Mouse (Mus musculus) heart, embryonic 11.5 days (tissue): ENCODE data around the gene Olfr741. TPM values are rescaled to one million over a fixed set of nuclear protein-coding genes. Genes with fewer than 3 reads are reported as not detected.

Experiments
- ATAC-seq: fragments of 200-750 bp; cut with Nextera tagmentation; replicated peaks from 2 replicates; pipeline ENCODE4 v1.8.0; 2017; ENCODE audit warnings: moderate library complexity; ENCODE audit not compliant: insufficient number of reproducible peaks, low FRiP score, low TSS enrichment
- H3K27ac ChIP-seq: fragments of 300-500 bp; sonication (generic); 2 replicates; pipeline ENCODE4 v1.5.1; 2014; ENCODE audit warnings: mild to moderate bottlenecking, low read depth, low read length
- H3K27me3 ChIP-seq: fragments of 300-500 bp; sonication (generic); 2 replicates; pipeline ENCODE4 v1.6.1; 2014; ENCODE audit warnings: mild to moderate bottlenecking, low read length, mixed read lengths; ENCODE audit not compliant: control insufficient read depth, insufficient read depth
- H3K36me3 ChIP-seq: fragments of 300-500 bp; sonication (generic); 2 replicates; pipeline ENCODE4 v1.6.1; 2014; ENCODE audit warnings: mild to moderate bottlenecking, low read length, moderate library complexity, mixed read lengths; ENCODE audit not compliant: control insufficient read depth, insufficient read depth
- H3K4me1 ChIP-seq: fragments of 300-500 bp; sonication (generic); 2 replicates; pipeline ENCODE4 v1.6.1; 2014; ENCODE audit warnings: low read length; ENCODE audit not compliant: control insufficient read depth, insufficient read depth
- H3K4me2 ChIP-seq: fragments of 300-500 bp; sonication (generic); 2 replicates; pipeline ENCODE4 v1.6.1; 2014; ENCODE audit warnings: mild to moderate bottlenecking, moderate library complexity
- H3K4me3 ChIP-seq: fragments of 300-500 bp; sonication (generic); 2 replicates; pipeline ENCODE4 v1.5.1; 2014; ENCODE audit warnings: low read depth, low read length
- H3K9ac ChIP-seq: fragments of 300-500 bp; sonication (generic); 2 replicates; pipeline ENCODE4 v1.6.1; 2014; ENCODE audit warnings: mild to moderate bottlenecking, low read depth, low read length, moderate library complexity
- H3K9me3 ChIP-seq: fragments of 300-500 bp; sonication (generic); replicated peaks from 2 replicates; pipeline ENCODE4 v1.6.1; 2016; ENCODE audit warnings: low read length; ENCODE audit not compliant: control insufficient read depth
- WGBS: fragments of 180-500 bp; shearing (Covaris S2); extraction: QIAGEN DNeasy Blood & Tissue Kit; methylation state at CpG from one replicate; pipeline ENCODE4 v1.1.7; 2014; ENCODE audit not compliant: insufficient replicate concordance; 5-methylcytosine and 5-hydroxymethylcytosine counted together
- polyA plus RNA-seq: library from polyadenylated mRNA; unstranded; fragments of >200 nt; fragmentation: Nextera tagmentation; extraction: Ambion mirVana; gene quantifications from 2 replicates; pipeline ENCODE4 v1.2.1, GENCODE M21; 2014

The Olfr741 gene
- not detected in 2 replicates for polyA plus RNA-seq

DNA sequence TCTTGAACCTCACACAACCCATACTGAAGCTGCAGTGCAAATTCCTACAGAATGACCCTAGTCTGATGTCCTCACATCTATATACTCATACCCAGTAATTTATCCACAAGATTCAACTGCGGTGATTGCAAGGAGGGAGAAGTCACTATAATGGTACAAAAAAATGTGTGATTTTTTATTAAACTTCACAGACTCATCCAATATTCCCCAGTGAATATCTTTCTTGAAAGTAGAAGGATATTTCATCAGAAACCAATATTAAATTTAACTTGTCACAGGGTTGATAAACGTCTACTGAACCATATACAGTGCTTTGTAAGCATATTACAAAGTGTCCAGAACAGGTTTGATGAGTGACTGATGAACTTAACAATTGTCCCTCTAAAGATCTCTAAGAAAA is at the start of gene Olfr741:
Gene Olfr741 (plus strand): TSS at position 301 of the 400 bp plus-strand sequence.
- H3K4me2 ChIP-seq: no peak within 1 kb of the TSS
- H3K27me3 ChIP-seq: no peaks in the 10 kb centered on the region
- H3K9me3 ChIP-seq: no peaks in the 10 kb centered on the region
- ATAC-seq: no peak
- no peak within 1 kb of the TSS for H3K4me3 ChIP-seq
- H3K9ac ChIP-seq: no peak within 1 kb of the TSS
- no peaks in the 10 kb centered on the region for H3K4me1 ChIP-seq
- H3K27ac ChIP-seq: no peak within 1 kb of the TSS
- WGBS: 59% methylated on average over 2 of the region's 2 CpGs
- no peaks in the 10 kb centered on the region for H3K36me3 ChIP-seq

DNA sequence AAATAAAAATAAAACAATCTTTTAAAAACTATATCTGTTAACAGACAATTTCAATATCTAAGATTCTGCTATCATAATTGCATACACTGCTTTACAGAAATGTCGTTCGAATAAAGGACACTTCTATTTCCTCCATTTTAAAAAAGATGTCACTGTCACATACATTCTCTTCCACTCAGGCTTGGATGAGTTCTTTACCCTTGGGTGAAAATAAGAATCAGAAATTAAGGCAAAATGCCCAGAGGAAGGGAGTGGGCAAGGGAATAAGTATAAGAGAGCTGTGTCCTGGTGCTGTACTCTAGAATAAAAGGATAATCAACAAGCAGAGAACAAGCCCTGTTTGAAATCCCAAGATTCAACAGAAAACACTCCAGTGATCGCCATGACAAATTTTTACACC is 27.3 kb upstream of the Olfr741 start, which contains the start of gene Olfr740:
Gene Olfr740 (plus strand): TSS at position 301 of the 400 bp plus-strand sequence.
- no peaks in the 10 kb centered on the region for H3K36me3 ChIP-seq
- no peaks in the 10 kb centered on the region for H3K27me3 ChIP-seq
- H3K4me3 ChIP-seq: no peak within 1 kb of the TSS
- no peak within 1 kb of the TSS for H3K4me2 ChIP-seq
- WGBS: 76% methylated on average over 3 of the region's 3 CpGs
- H3K9me3 ChIP-seq: no peaks in the 10 kb centered on the region
- H3K9ac ChIP-seq: no peak within 1 kb of the TSS
- ATAC-seq: no peak
- H3K4me1 ChIP-seq: no peaks in the 10 kb centered on the region
- no peak within 1 kb of the TSS for H3K27ac ChIP-seq

DNA sequence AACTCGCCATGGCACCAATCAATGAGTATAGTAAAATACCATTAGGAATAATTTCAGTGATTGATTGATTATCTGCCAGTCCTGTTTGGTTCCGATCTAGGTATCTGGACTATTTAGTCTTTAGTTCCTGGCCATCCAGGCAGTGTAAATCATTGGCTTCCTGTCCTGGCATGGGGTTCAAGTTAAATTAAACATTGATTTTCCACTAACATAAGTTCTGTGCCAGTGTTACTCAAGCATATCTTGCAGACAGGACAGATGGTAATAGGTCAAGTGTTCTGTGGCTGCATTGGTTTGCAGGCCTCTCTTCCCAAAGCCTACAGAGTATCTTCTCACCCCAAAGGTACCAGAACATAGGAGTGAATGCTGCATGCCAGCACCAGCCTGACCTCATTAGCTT is 5.9 kb downstream of the Olfr741 start:
- no peak overlapping the region for H3K4me3 ChIP-seq
- no peaks in the 10 kb centered on the region for H3K9me3 ChIP-seq
- H3K9ac ChIP-seq: no peak overlapping the region
- no peak overlapping the region for H3K27ac ChIP-seq
- H3K36me3 ChIP-seq: no peaks in the 10 kb centered on the region
- WGBS: 68% methylated on average over 2 of the region's 2 CpGs
- no peak overlapping the region for H3K4me2 ChIP-seq
- ATAC-seq: no peak
- H3K4me1 ChIP-seq: no peaks in the 10 kb centered on the region
- no peaks in the 10 kb centered on the region for H3K27me3 ChIP-seq

DNA sequence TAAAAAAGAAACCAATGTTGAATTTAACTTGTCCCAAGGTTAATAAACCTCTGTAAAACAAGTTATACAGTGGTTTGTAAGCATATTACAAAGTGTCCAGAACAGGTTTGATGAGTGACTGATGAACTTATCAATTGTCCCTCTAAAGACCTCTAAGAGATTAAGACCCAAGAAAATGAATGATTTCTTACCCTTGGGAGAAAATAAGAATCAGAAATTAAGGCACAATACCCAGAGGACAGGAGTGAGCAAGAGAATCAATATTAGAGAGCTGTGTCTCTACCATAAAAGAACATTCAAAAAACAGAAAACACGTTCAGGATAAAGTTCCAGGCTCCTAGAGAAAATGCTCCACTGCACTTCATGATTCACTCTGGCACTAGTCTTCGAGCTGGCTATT is 30.8 kb downstream of the Olfr741 start, which contains the start of gene Olfr742:
Gene Olfr742 (plus strand): TSS at position 301 of the 400 bp plus-strand sequence.
- no peak for ATAC-seq
- Histone ChIP-seq H3K4me1 (no peaks in the 10 kb centered on the region), H3K9ac (no peak within 1 kb of the TSS), H3K4me2 (no peak within 1 kb of the TSS), H3K9me3 (no peaks in the 10 kb centered on the region), H3K27ac (no peak within 1 kb of the TSS), H3K36me3 (no peaks in the 10 kb centered on the region), H3K4me3 (no peak within 1 kb of the TSS), H3K27me3 (no peaks in the 10 kb centered on the region)
- WGBS: 58% methylated on average over 2 of the region's 2 CpGs

DNA sequence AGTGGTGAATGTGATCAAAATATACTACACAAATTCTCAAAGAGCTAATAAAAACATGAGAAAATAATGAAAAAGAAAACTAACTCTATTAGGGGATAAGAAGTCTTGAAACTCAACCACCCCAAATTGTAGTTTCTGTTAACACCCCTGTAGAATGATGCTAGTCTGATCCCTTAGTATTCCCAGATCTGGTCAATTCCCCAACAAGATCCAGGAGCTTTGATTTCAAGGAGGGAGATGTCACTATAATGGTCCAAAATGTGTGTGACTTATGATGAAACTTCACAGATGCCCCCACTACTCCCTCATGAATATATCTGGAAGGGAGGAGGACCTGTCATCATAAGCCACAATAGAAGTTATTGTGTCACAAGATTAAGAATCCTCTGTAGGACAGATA is 49.0 kb downstream of the Olfr741 start, which contains the start of gene Olfr743:
Gene Olfr743 (plus strand): TSS at position 301 of the 400 bp plus-strand sequence.
- no peak for ATAC-seq
- H3K36me3 ChIP-seq: no peaks in the 10 kb centered on the region
- H3K4me1 ChIP-seq: no peaks in the 10 kb centered on the region
- H3K9me3 ChIP-seq: no peaks in the 10 kb centered on the region
- H3K27me3 ChIP-seq: no peaks in the 10 kb centered on the region
- H3K27ac ChIP-seq: no peak within 1 kb of the TSS
- H3K4me3 ChIP-seq: no peak within 1 kb of the TSS
- no peak within 1 kb of the TSS for H3K9ac ChIP-seq
- no peak within 1 kb of the TSS for H3K4me2 ChIP-seq

Other genes with a start within 250 kb of the Olfr741 start
- not detected in 2 replicates for gene Olfr731, start 230.9 kb upstream of the Olfr741 start, polyA plus RNA-seq
- not detected in 2 replicates for gene Olfr732, start 188.5 kb upstream of the Olfr741 start, polyA plus RNA-seq
- gene Olfr733, start 171.2 kb upstream of the Olfr741 start, polyA plus RNA-seq: not detected in 2 replicates
- gene Olfr734, start 146.0 kb upstream of the Olfr741 start, polyA plus RNA-seq: not detected in 2 replicates
- not detected in 2 replicates for gene Olfr735, start 123.9 kb upstream of the Olfr741 start, polyA plus RNA-seq
- gene Tlr11, start 114.8 kb upstream of the Olfr741 start, polyA plus RNA-seq: not detected in 2 replicates
- not detected in 2 replicates for gene Olfr736, start 91.6 kb upstream of the Olfr741 start, polyA plus RNA-seq
- not detected in 2 replicates for gene Olfr738, start 65.2 kb upstream of the Olfr741 start, polyA plus RNA-seq
- gene Olfr739, start 54.1 kb upstream of the Olfr741 start, polyA plus RNA-seq: not detected in 2 replicates
- gene Olfr740, start 27.2 kb upstream of the Olfr741 start, polyA plus RNA-seq: not detected in 2 replicates
- gene Olfr742, start 30.9 kb downstream of the Olfr741 start, polyA plus RNA-seq: not detected in 2 replicates
- gene Olfr743, start 49.1 kb downstream of the Olfr741 start, polyA plus RNA-seq: not detected in 2 replicates
- not detected in 2 replicates for gene Olfr744, start 142.1 kb downstream of the Olfr741 start, polyA plus RNA-seq
- not detected in 2 replicates for gene Olfr745, start 166.7 kb downstream of the Olfr741 start, polyA plus RNA-seq
- not detected in 2 replicates for gene Olfr746, start 174.3 kb downstream of the Olfr741 start, polyA plus RNA-seq
- not detected in 2 replicates for gene Olfr747, start 220.5 kb downstream of the Olfr741 start, polyA plus RNA-seq
- not detected in 2 replicates for gene Olfr748, start 234.6 kb downstream of the Olfr741 start, polyA plus RNA-seq